Mouse (Mus musculus) left cerebral cortex, postnatal 14 days (tissue): ENCODE data around the gene Prps1. TPM values are rescaled to one million over a fixed set of nuclear protein-coding genes. Genes with fewer than 3 reads are reported as not detected.

ENCODE experiments used
- DNase-seq, 2 experiments: peaks; one replicate each; pipeline ENCODE4 v3.0.0; 2021 to 2022; ENCODE audit warnings: low spot score in 2 of 2, mixed read lengths in 1 of 2
- intact Hi-C: fragments of 180-260 bp; cut with DNase I; formaldehyde crosslinking; loops from one replicate; pipeline ENCODE4 v1.15.1; 2025
- total RNA-seq, 2 experiments: library from RNA; stranded (reverse); gene quantifications; 2 replicates each; pipeline ENCODE4 v1.2.3; 2021

Prps1 gene
- total RNA-seq, 2 experiments from 2014 or later, result 68.8 to 77.2 TPM

DNA sequence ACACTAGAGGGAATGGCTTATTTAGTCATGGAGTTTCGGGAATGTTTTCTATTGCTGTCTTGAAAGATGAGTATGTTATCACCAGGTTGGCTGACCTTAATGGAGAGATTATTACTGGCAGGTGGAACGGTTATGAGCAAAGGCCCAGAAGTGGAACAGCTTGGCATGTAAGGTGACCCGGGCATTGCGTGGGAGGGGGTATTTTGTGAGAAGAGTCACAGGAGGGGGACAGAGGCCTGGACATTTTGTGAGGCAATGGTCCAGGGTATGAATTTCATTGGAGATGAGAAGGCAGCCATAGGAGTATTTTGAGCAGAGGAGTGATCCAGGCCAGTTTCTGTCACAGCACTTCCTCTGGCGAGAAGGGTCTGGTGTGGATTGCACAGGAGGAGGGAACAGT is 67.8 kb downstream of the Prps1 start:
- DNase-seq, result no peak
- intact Hi-C loops, result no loop called here

Other genes with a start within 250 kb of the Prps1 start
- gene Frmpd3, start 114.3 kb upstream of the Prps1 start, total RNA-seq, result 10 to 100 TPM; 25.7 to 27.2 TPM
- 100 to 1,000 TPM in 1 of 2 experiments, 10 to 100 TPM in 1; 85.9 to 126 TPM for gene Tsc22d3, start 144.0 kb downstream of the Prps1 start, total RNA-seq
- 10 to 100 TPM; 25.0 to 27.0 TPM for gene Mid2, start 208.0 kb downstream of the Prps1 start, total RNA-seq